Mouse (Mus musculus): ENCODE results near the gene Nucb2. TPM values are rescaled to one million over a fixed set of nuclear protein-coding genes. Genes with fewer than 3 reads are reported as not detected.

The Nucb2 gene
- polyA plus RNA-seq, 1 experiment from 2014 or later = 19.0 TPM

DNA sequence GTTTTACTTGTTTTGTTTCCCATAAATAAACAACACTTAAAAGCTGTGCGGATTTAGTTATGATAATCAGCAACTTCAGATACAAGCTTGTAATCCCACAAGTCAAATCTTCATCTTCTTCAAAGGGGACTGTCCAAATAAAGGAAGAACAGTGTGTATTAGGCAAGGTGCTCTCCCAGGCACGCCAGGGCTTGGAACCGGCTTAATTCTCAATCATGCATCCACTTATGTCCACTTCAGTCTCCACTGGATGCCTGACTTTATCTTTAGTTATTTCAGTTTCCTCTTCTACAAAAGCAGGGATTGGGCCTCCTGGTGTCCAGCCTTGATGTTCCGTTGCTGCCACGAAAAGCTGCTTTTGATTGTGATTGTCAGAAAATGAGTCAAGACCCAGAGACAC lies 20.4 kb upstream of the Nucb2 start:
- WGBS = 70% methylated on average over 5 of the region's 5 CpGs

DNA sequence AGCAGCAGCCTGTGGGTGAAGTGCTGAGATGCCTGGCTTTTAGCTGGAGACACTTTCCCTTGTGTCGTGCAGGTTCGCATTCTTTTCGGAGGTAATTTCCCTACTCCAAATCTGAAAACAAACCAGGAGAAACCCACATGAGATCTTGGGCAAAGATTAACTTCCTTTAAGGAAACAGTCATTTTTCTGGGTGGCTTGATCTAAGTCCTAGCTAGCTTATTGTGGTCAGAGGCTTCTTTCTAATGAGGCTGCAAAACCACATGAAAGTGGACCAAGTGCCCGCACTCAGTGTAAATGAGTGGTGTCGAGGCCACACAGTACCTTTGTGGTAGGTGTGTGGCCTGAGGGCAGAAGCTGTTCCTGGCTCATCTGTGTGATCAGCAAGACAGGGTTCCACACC lies 20.0 kb upstream of the Nucb2 start:
- DNase-seq (ENCODE audit: low spot score) = no peak
- no peak overlapping the region for H3K27ac ChIP-seq (ENCODE audit: low read depth)
- WGBS = 80% methylated on average over 5 of the region's 5 CpGs
- H3K9me3 ChIP-seq (ENCODE audit: control insufficient read depth, low read length) = no peaks in the 10 kb centered on the region
- no peaks in the 10 kb centered on the region for H3K4me1 ChIP-seq (replicated peaks; ENCODE audit: control insufficient read depth, insufficient read depth, low read length)
- H3K36me3 ChIP-seq (ENCODE audit: control insufficient read depth, insufficient read depth, low read length) = no peaks in the 10 kb centered on the region
- H3K9ac ChIP-seq (ENCODE audit: low read length) = no peak overlapping the region
- H3K4me2 ChIP-seq (ENCODE audit: low read length) = no peak overlapping the region
- no peak for ATAC-seq (replicated peaks; ENCODE audit: low FRiP score, low TSS enrichment, low read depth)
- H3K4me3 ChIP-seq (ENCODE audit: low read depth, low read length) = no peak overlapping the region
- no peaks in the 10 kb centered on the region for H3K27me3 ChIP-seq (replicated peaks; ENCODE audit: control insufficient read depth, insufficient read depth, low read length)

More for the DNA sequence above, 20.4 kb upstream of the Nucb2 start:
- no peak for ATAC-seq (replicated peaks; ENCODE audit: low FRiP score, low TSS enrichment, low read depth)
- Histone ChIP-seq H3K9me3 (ENCODE audit: control insufficient read depth, low read length) (no peaks in the 10 kb centered on the region), H3K4me1 (replicated peaks; ENCODE audit: control insufficient read depth, insufficient read depth, low read length) (no peaks in the 10 kb centered on the region), H3K27ac (ENCODE audit: low read depth) (no peak overlapping the region), H3K9ac (ENCODE audit: low read length) (no peak overlapping the region), H3K36me3 (ENCODE audit: control insufficient read depth, insufficient read depth, low read length) (no peaks in the 10 kb centered on the region), H3K4me3 (ENCODE audit: low read depth, low read length) (no peak overlapping the region), H3K27me3 (replicated peaks; ENCODE audit: control insufficient read depth, insufficient read depth, low read length) (no peaks in the 10 kb centered on the region), H3K4me2 (ENCODE audit: low read length) (no peak overlapping the region)
- DNase-seq (ENCODE audit: low spot score) = no peak

DNA sequence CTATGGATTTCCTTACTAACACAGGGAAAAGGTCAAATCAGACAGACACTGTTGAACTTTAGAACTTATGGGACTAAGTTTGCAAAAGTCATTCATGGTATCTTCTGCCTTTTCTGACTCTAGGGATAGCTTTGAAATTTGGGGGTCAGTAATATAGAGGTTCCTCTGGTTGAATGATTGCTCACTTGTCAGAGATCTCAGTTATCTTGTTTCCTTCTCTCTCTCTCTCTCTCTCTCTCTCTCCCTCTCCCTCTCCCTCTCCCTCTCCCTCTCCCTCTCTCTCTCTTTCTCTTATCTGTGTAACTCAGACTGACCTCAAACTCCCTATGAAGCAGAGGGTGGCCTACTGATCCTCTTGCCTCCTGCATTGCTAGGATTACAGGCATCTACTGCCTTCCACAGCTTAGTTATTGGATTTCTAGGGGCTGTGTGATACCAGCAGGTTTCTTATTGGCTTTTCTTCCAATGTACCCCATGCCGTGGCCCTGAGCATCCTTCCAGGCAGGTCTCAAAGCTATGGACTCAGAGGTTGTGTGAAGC lies 19.0 kb upstream of the Nucb2 start:
- Histone ChIP-seq H3K27me3 (replicated peaks; ENCODE audit: control insufficient read depth, insufficient read depth, low read length) (no peaks in the 10 kb centered on the region), H3K4me3 (ENCODE audit: low read depth, low read length) (no peak overlapping the region), H3K36me3 (ENCODE audit: control insufficient read depth, insufficient read depth, low read length) (no peaks in the 10 kb centered on the region), H3K4me1 (replicated peaks; ENCODE audit: control insufficient read depth, insufficient read depth, low read length) (no peaks in the 10 kb centered on the region), H3K27ac (ENCODE audit: low read depth) (no peak overlapping the region), H3K9ac (ENCODE audit: low read length) (no peak overlapping the region), H3K4me2 (ENCODE audit: low read length) (no peak overlapping the region), H3K9me3 (ENCODE audit: control insufficient read depth, low read length) (no peaks in the 10 kb centered on the region)
- ATAC-seq (replicated peaks; ENCODE audit: low FRiP score, low TSS enrichment, low read depth) (no peak), DNase-seq (ENCODE audit: low spot score) (no peak)
- 66% methylated on average over 1 of the region's 1 CpGs for WGBS

DNA sequence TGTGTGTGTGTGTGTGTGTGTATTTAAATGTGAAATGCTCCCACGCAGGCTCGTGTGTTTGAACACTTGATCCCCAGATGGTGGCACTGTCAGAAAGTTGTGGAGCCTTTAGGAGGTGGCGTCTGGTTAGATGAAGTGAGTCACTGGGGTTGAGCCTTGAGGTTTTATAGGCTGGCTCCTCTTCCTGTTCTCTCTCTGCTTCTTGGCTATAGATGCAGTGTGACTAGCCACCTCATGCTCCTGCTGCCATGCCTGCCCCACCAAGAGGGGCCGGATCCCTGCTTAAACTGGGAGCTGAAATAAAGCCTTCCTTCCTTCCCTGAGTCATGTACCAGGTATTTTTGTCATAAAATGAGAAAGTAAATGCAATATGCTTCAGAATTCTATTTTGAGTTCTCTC lies 13.1 kb upstream of the Nucb2 start:
- H3K9me3 ChIP-seq (ENCODE audit: control insufficient read depth, low read length) = no peaks in the 10 kb centered on the region; the same call in 1 of the 2 replicates
- DNase-seq (ENCODE audit: low spot score) = no peak
- H3K4me3 ChIP-seq (ENCODE audit: low read depth, low read length) = no peak overlapping the region
- no peak overlapping the region for H3K27ac ChIP-seq (ENCODE audit: low read depth)
- 77% methylated on average over 4 of the region's 4 CpGs for WGBS
- H3K27me3 ChIP-seq (replicated peaks; ENCODE audit: control insufficient read depth, insufficient read depth, low read length) = no peaks in the 10 kb centered on the region
- no peaks in the 10 kb centered on the region for H3K4me1 ChIP-seq (replicated peaks; ENCODE audit: control insufficient read depth, insufficient read depth, low read length)
- H3K9ac ChIP-seq (ENCODE audit: low read length) = no peak overlapping the region
- ATAC-seq (replicated peaks; ENCODE audit: low FRiP score, low TSS enrichment, low read depth) = no peak
- H3K4me2 ChIP-seq (ENCODE audit: low read length) = no peak overlapping the region
- H3K36me3 ChIP-seq (ENCODE audit: control insufficient read depth, insufficient read depth, low read length) = no peaks in the 10 kb centered on the region

DNA sequence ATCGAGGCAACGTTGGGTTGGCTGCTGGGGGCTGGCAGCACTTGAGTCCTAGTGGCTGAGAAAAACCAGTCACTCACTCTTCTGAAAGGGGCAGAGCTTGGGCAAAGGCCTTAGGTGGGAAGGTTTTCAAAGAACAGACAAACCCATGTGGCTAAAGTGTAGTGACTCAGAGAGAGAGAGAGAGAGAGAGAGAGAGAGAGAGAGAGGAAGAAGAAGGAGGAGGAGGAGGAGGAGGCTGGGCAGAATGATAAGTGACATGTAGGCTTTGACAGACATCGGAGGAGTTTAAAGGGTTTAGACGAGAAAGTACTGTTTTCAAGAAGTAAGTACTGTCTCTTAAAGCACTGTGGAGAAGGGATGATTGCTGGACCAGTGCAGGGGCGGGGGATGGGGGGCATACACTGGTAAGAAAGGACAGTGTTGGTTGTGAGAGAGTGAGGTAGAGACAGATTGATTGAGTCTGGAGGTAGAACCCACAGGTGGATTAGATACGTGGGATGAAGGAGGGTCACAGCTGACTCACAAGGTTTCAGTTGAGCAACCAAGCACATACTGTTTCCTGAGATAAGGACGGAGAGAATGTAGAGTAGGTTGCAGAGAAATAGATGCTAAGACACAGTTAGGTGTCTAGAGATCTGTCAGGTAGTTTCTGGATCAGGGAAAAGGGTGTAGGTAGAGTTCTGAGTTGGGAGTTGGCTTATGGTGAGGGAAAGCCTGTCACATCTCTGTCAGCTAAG lies 10.7 kb upstream of the Nucb2 start:
- Histone ChIP-seq H3K4me1 (replicated peaks; ENCODE audit: control insufficient read depth, insufficient read depth, low read length) (no peaks in the 10 kb centered on the region), H3K9ac (ENCODE audit: low read length) (no peak overlapping the region), H3K4me2 (ENCODE audit: low read length) (no peak overlapping the region), H3K27me3 (replicated peaks; ENCODE audit: control insufficient read depth, insufficient read depth, low read length) (no peaks in the 10 kb centered on the region), H3K36me3 (ENCODE audit: control insufficient read depth, insufficient read depth, low read length) (no peaks in the 10 kb centered on the region), H3K9me3 (ENCODE audit: control insufficient read depth, low read length) (no peaks in the 10 kb centered on the region; the same call in 1 of the 2 replicates), H3K4me3 (ENCODE audit: low read depth, low read length) (no peak overlapping the region), H3K27ac (ENCODE audit: low read depth) (no peak overlapping the region)
- WGBS = 78% methylated on average over 7 of the region's 7 CpGs
- DNase-seq (ENCODE audit: low spot score) (no peak), ATAC-seq (replicated peaks; ENCODE audit: low FRiP score, low TSS enrichment, low read depth) (no peak)

DNA sequence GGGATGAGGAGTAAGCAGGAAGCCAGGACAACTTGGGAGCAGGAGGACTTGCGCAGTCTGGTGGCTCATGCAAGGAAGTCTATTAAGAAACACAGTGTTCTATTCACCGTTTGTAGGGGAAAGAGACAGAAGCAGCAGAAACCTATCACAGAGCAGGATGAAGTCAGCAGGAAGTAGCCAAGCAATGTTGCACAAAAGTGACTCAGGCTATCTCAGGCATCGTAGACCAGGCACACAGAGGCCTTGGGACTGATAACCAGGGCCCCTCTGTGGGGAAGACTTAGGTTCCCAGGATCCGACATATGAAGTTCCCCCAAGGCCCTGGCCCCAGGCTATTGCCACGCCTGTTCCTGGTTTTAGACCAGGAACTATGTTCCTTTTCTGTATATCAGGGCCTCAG lies 9.6 kb upstream of the Nucb2 start:
- Histone ChIP-seq H3K4me3 (ENCODE audit: low read depth, low read length) (no peak overlapping the region), H3K4me1 (replicated peaks; ENCODE audit: control insufficient read depth, insufficient read depth, low read length) (no peaks in the 10 kb centered on the region), H3K36me3 (ENCODE audit: control insufficient read depth, insufficient read depth, low read length) (no peaks in the 10 kb centered on the region), H3K4me2 (ENCODE audit: low read length) (no peak overlapping the region), H3K27me3 (replicated peaks; ENCODE audit: control insufficient read depth, insufficient read depth, low read length) (no peaks in the 10 kb centered on the region), H3K27ac (ENCODE audit: low read depth) (no peak overlapping the region), H3K9ac (ENCODE audit: low read length) (no peak overlapping the region), H3K9me3 (ENCODE audit: control insufficient read depth, low read length) (no peaks in the 10 kb centered on the region; the same call in 1 of the 2 replicates)
- DNase-seq (ENCODE audit: low spot score) (no peak), ATAC-seq (replicated peaks; ENCODE audit: low FRiP score, low TSS enrichment, low read depth) (no peak)
- 75% methylated on average over 5 of the region's 5 CpGs for WGBS

DNA sequence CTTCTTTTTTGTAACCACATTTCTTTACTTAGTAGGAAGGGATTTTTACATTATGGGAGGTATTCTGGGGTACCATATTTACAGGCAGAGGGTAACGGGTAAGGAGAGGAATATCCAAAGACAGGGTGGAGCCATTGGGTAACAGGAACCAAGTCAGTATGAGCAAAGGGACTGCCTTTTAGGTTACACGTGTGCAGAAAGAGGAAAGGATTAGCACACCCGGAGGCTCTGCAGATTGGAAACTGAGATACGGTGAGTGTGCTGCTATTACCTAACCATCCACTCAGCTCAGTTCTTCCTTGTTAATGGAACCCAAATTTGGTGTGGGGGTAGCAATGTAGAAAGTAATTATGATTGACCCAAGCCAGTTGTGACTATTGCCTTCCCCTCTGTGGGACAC lies 7.4 kb upstream of the Nucb2 start:
- Histone ChIP-seq H3K4me2 (ENCODE audit: low read length) (no peak overlapping the region), H3K36me3 (ENCODE audit: control insufficient read depth, insufficient read depth, low read length) (no peaks in the 10 kb centered on the region), H3K9ac (ENCODE audit: low read length) (no peak overlapping the region), H3K4me1 (replicated peaks; ENCODE audit: control insufficient read depth, insufficient read depth, low read length) (no peaks in the 10 kb centered on the region), H3K4me3 (ENCODE audit: low read depth, low read length) (no peak overlapping the region), H3K9me3 (ENCODE audit: control insufficient read depth, low read length) (no peaks in the 10 kb centered on the region; the same call in 1 of the 2 replicates), H3K27ac (ENCODE audit: low read depth) (no peak overlapping the region), H3K27me3 (replicated peaks; ENCODE audit: control insufficient read depth, insufficient read depth, low read length) (no peaks in the 10 kb centered on the region)
- ATAC-seq (replicated peaks; ENCODE audit: low FRiP score, low TSS enrichment, low read depth) (no peak), DNase-seq (ENCODE audit: low spot score) (no peak)
- 86% methylated on average over 4 of the region's 4 CpGs for WGBS

DNA sequence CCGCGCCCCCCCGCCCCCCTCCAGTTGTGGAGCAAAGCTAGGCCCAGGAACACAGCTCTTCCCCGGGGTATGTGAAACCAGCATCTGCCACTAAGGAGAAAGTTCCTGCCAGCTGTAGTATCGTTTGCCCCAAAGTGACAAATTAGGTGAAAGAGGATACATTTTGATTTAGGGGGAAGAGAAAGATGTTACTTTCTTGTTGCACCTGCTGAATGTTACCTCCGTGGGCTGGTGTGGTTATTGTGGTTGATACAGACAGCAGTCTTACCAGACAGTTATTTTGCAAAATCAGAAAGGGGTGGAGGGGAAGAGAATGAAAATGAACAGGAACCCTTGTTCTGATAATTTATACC lies 625 bp downstream of the Nucb2 start:
- H3K27ac ChIP-seq (ENCODE audit: low read depth) = no peak overlapping the region

DNA sequence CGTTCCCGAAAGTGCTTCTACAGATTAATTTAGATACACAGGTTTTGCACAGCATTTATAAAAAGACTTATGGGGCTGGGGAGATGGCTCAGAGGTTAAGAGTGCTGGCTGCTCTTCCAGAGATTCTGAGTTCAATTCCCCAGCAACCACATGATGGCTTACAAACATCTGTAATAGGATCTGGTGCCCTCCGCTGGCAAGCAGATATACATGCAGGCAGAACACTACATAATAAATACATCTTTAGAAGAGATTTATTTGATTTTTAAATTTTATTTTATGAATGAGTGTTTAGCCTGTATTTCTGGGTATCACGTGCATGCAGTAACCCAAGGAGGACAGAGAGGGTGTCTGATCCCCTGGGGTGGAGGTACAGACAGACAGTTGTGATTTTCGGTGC lies 9.9 kb downstream of the Nucb2 start:
- Histone ChIP-seq H3K27me3 (replicated peaks; ENCODE audit: control insufficient read depth, insufficient read depth, low read length) (no peaks in the 10 kb centered on the region), H3K36me3 (ENCODE audit: control insufficient read depth, insufficient read depth, low read length) (peaks cover 4% of the 10 kb centered on the region; the same call in 1 of the 2 replicates), H3K4me3 (ENCODE audit: low read depth, low read length) (no peak overlapping the region), H3K27ac (ENCODE audit: low read depth) (no peak overlapping the region), H3K4me1 (replicated peaks; ENCODE audit: control insufficient read depth, insufficient read depth, low read length) (no peaks in the 10 kb centered on the region), H3K9ac (ENCODE audit: low read length) (no peak overlapping the region), H3K4me2 (ENCODE audit: low read length) (no peak overlapping the region), H3K9me3 (ENCODE audit: control insufficient read depth, low read length) (no peaks in the 10 kb centered on the region)
- DNase-seq (ENCODE audit: low spot score) (no peak), ATAC-seq (replicated peaks; ENCODE audit: low FRiP score, low TSS enrichment, low read depth) (no peak)
- 89% methylated on average over 5 of the region's 5 CpGs for WGBS

More for the DNA sequence above, 625 bp downstream of the Nucb2 start:
- peak overlapping the region; percentile 79 for H3K9ac ChIP-seq (ENCODE audit: low read length)
- H3K36me3 ChIP-seq (ENCODE audit: control insufficient read depth, insufficient read depth, low read length) = peaks cover 2% of the 10 kb centered on the region; the same call in 1 of the 2 replicates
- H3K9me3 ChIP-seq (ENCODE audit: control insufficient read depth, low read length) = no peaks in the 10 kb centered on the region
- DNase-seq (ENCODE audit: low spot score) (no peak), ATAC-seq (replicated peaks; ENCODE audit: low FRiP score, low TSS enrichment, low read depth) (no peak)
- H3K4me1 ChIP-seq (replicated peaks; ENCODE audit: control insufficient read depth, insufficient read depth, low read length) = peaks cover 8% of the 10 kb centered on the region; the same call in 1 of the 2 replicates
- peak overlapping the region; percentile 82 for H3K4me3 ChIP-seq (ENCODE audit: low read depth, low read length)
- H3K27me3 ChIP-seq (replicated peaks; ENCODE audit: control insufficient read depth, insufficient read depth, low read length) = no peaks in the 10 kb centered on the region
- H3K4me2 ChIP-seq (ENCODE audit: low read length) = peak overlapping the region; percentile 90
- 4% methylated on average over 6 of the region's 6 CpGs for WGBS

All from intestine, embryonic 14.5 days (tissue).